Mouse (Mus musculus) lung, adult 2 months (tissue): Measurements from ENCODE around the gene Ctps.

Source experiments
- CTCF ChIP-seq: fragments of 200-500 bp; IDR thresholded peaks from 2 replicates; pipeline ENCODE4 v1.5.1; 2011; ENCODE audit warnings: mild to moderate bottlenecking, low read length, control low read depth; ENCODE audit not compliant: insufficient read depth
- POLR2A ChIP-seq: fragments of 200-500 bp; IDR thresholded peaks from 2 replicates; pipeline ENCODE4 v1.6.1; 2011; ENCODE audit warnings: low read depth, mild to moderate bottlenecking, control low read depth, low read length, borderline replicate concordance; ENCODE audit errors: extremely low read depth

GRCm38 (mm10) chr4:120571691-120572090, 1.6 kb upstream of the Ctps start:
- TF ChIP-seq POLR2A (no peak), CTCF (no peak)
